Mouse (Mus musculus): ENCODE measurements around the gene Gm7903. TPM values are rescaled to one million over a fixed set of nuclear protein-coding genes. Genes with fewer than 3 reads are reported as not detected.
"Not testable (repeated sequence)": the region's sequence is repeated elsewhere in the genome, so short reads cannot be mapped to it uniquely, and the experiment has no call there.

Gene Gm7903
- not detected for total RNA-seq (2021)

DNA sequence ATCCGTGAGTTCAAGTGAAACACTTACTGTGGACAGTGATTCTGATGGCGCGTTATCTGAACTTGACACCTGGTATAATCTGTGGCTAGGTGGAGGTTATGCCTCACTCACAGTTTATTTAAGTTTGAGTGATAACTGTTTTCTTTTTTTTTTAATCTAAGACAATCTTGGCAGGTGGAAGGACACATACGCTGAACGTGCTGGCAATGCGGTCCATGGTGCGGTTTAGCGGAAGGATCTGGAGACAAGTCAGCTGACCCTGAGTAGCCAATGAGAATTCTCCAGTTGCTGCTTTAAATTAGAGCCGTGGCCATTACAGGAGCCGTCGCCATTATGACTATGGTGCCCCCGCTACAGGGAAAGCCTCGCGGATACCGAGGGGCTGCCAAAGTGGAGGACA lies at the start of gene Gm7903:
Gene Gm7903 (plus strand): TSS at position 301 of the 400 bp plus-strand sequence.
- DNase-seq (ENCODE audit: extremely low spot score in 1 of 2, low spot score in 1 of 2): not testable (repeated sequence)

DNA sequence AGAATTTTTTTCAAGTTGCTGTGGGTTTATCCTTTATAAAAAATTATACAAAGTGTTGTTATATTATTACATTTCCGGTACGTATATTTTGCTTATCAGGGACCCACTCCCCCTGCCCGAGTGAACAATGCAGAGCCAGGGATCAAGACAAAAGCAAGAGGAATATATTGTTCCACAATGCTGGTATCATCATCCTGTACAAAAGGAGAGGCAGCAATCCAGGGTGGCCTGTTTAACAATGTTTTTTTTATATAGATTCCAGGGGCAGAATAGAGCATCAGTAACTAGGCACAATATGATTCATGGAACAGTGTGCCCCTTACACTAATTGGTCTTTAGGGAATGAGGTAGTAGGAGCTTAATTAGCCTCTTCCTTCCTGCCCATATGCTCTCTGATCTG lies 30.1 kb upstream of the Gm7903 start:
- DNase-seq (ENCODE audit: extremely low spot score in 1 of 2, low spot score in 1 of 2): not testable (repeated sequence)

DNA sequence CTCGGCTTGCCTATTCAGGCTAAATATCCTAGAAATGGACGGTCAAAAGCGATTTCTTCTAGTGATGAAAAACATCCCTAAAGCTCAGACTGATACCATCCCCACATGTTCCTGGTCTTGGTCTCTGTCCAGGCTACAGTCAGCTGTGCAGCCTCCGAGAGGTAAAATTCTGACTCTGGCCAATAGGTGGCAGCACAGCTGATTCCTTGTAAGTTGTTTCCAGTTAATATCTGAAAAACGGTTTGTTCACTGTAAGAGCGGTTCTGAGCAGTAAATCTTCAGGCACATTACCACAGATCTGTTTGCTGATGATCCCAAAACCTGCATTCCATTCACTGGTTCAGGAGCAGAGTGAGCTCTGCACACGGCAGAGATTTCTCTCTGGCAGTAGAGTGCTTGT lies 12.4 kb upstream of the Gm7903 start:
- DNase-seq (ENCODE audit: extremely low spot score in 1 of 2, low spot score in 1 of 2): not testable (repeated sequence)

DNA sequence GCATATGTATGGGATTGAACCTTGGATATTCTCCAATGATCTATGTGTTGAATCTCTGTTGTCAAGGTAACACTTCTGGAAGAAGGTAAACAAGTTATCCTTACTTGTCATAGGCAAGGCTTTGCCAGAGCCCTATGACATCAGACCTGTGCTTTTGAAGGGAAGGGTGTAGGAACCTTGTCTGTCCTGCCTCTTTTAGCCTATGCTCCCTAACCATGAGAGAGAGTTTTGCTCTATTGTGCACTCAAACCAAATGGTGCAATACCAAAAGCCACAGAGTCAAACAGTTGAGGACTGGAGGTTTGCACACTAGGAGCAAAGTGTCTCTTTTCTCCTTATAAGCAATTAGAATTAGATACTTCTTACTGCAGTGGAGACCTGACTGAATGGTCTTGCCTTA lies 11.8 kb upstream of the Gm7903 start:
- DNase-seq (ENCODE audit: extremely low spot score in 1 of 2, low spot score in 1 of 2): not testable (repeated sequence)

DNA sequence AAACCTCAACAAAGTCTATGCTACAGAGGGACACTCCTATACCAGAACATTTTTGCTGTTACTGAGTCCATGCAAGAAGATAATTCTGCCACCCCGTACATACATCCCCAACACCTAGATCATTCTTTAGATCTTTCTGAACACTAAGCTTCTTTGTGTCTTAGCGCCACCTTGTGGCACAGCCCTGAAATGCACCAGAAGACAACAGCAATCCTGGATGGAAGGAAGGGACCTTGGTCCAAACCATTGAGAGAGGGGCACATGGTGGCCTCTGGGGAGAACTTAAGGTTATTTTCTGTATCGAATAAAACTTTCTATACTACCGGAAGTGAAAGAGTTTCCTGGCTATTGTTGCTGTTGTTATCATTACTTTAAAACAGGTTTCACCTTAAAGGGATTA lies 11.2 kb upstream of the Gm7903 start:
- not testable (repeated sequence) for DNase-seq (ENCODE audit: extremely low spot score in 1 of 2, low spot score in 1 of 2)

DNA sequence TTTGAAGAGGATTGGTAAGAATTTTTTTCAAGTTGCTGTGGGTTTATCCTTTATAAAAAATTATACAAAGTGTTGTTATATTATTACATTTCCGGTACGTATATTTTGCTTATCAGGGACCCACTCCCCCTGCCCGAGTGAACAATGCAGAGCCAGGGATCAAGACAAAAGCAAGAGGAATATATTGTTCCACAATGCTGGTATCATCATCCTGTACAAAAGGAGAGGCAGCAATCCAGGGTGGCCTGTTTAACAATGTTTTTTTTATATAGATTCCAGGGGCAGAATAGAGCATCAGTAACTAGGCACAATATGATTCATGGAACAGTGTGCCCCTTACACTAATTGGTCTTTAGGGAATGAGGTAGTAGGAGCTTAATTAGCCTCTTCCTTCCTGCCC lies 30.5 kb downstream of the Gm7903 start:
- not testable (repeated sequence) for DNase-seq (ENCODE audit: extremely low spot score in 1 of 2, low spot score in 1 of 2)

DNA sequence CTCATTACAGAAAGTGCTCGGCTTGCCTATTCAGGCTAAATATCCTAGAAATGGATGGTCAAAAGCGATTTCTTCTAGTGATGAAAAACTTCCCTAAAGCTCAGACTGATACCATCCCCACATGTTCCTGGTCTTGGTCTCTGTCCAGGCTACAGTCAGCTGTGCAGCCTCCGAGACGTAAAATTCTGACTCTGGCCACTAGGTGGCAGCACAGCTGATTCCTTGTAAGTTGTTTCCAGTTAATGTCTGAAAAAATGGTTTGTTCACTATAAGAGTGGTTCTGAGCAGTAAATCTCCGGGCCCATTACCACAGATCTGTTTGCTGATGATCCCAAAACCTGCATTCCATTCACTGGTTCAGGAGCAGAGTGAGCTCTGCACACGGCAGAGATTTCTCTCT lies 48.3 kb downstream of the Gm7903 start:
- not testable (repeated sequence) for DNase-seq (ENCODE audit: extremely low spot score in 1 of 2, low spot score in 1 of 2)

DNA sequence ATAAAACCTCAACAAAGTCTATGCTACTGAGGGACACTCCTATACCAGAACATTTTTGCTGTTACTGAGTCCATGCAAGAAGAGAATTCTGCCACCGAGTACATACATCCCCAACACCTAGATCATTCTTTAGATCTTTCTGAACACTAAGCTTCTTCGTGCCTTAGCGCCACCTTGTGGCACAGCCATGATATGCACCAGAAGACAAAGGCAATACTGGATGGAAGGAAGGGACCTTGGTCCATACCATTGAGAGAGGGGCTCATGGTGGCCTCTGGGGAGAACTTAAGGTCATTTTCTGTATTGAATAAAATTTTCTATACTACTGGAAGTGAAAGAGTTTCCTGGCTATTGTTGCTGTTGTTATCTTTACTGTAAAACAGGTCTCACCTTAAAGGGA lies 49.5 kb downstream of the Gm7903 start:
- DNase-seq (ENCODE audit: extremely low spot score in 1 of 2, low spot score in 1 of 2): not testable (repeated sequence)

Other genes with a start within 250 kb of the Gm7903 start
- 100 to 1,000 TPM in 1 of 2 experiments, 10 to 100 TPM in 1; 88.4 to 112 TPM for gene Tceal6, start 223.1 kb upstream of the Gm7903 start, total RNA-seq (2021)
- under 1 TPM in 1 of 2 experiments, not detected in 1; 0.09 TPM for gene Pramel3, start 131.5 kb upstream of the Gm7903 start, total RNA-seq (2021)
- gene Gm5128, start 60.6 kb upstream of the Gm7903 start, total RNA-seq (2021): not detected
- gene AV320801, start 60.8 kb downstream of the Gm7903 start, total RNA-seq (2021): not detected
- gene Nxf7, start 164.9 kb downstream of the Gm7903 start, total RNA-seq (2021): not detected
- not detected for gene Prame, start 193.9 kb downstream of the Gm7903 start, total RNA-seq (2021)